Mouse (Mus musculus): ENCODE results near the gene Ptgfr.

Ptgfr gene

GRCm38 (mm10) chr3:151836871-151837680 is at the start of gene Ptgfr:
TSS of gene Ptgfr (minus strand) at chr3:151837630.
- ATAC-seq (ENCODE audit: low TSS enrichment): peak; percentile 77

GRCm38 (mm10) chr3:151883881-151884280 is 46.5 kb upstream of the Ptgfr start:
- ATAC-seq (ENCODE audit: low TSS enrichment): no peak

- ATAC-seq (ENCODE audit: low TSS enrichment): no peak
Observed at GRCm38 (mm10) chr3:151879981-151880380, 42.6 kb upstream of the Ptgfr start.

GRCm38 (mm10) chr3:151868970-151869369 is 31.5 kb upstream of the Ptgfr start:
- ATAC-seq (ENCODE audit: low TSS enrichment): no peak

GRCm38 (mm10) chr3:151851344-151851743 is 13.9 kb upstream of the Ptgfr start:
- ATAC-seq (ENCODE audit: low TSS enrichment): no peak

- ATAC-seq (ENCODE audit: low TSS enrichment): no peak
Observed at GRCm38 (mm10) chr3:151850621-151851020, 13.2 kb upstream of the Ptgfr start.

- no peak for ATAC-seq (ENCODE audit: low TSS enrichment)
Observed at GRCm38 (mm10) chr3:151846292-151846691, 8.9 kb upstream of the Ptgfr start.

GRCm38 (mm10) chr3:151844361-151845154 is 7.1 kb upstream of the Ptgfr start:
- no peak; the same call in 1 of the 2 replicates for ATAC-seq (ENCODE audit: low TSS enrichment)

- no peak for ATAC-seq (ENCODE audit: low TSS enrichment)
Observed at GRCm38 (mm10) chr3:151840688-151841087, 3.3 kb upstream of the Ptgfr start.

- ATAC-seq (ENCODE audit: low TSS enrichment): no peak
Observed at GRCm38 (mm10) chr3:151838372-151838771, 942 bp upstream of the Ptgfr start.

GRCm38 (mm10) chr3:151837749-151838148 is 319 bp upstream of the Ptgfr start:
- 0 out of 2 replicates have a peak, but pooled peaks have one; percentile 15 for ATAC-seq (ENCODE audit: low TSS enrichment)

GRCm38 (mm10) chr3:151836451-151836850 is 979 bp downstream of the Ptgfr start:
- ATAC-seq (ENCODE audit: low TSS enrichment): no peak

- no peak for ATAC-seq (ENCODE audit: low TSS enrichment)
Observed at GRCm38 (mm10) chr3:151835831-151836230, 1.6 kb downstream of the Ptgfr start.

- no peak for ATAC-seq (ENCODE audit: low TSS enrichment)
Observed at GRCm38 (mm10) chr3:151827950-151828610, 9.3 kb downstream of the Ptgfr start.

GRCm38 (mm10) chr3:151819811-151820210 is 17.6 kb downstream of the Ptgfr start:
- no peak for ATAC-seq (ENCODE audit: low TSS enrichment)

- ATAC-seq (ENCODE audit: low TSS enrichment): no peak
Observed at GRCm38 (mm10) chr3:151818265-151818664, 19.2 kb downstream of the Ptgfr start.

- ATAC-seq (ENCODE audit: low TSS enrichment): no peak
Observed at GRCm38 (mm10) chr3:151808613-151809012, 28.8 kb downstream of the Ptgfr start.

GRCm38 (mm10) chr3:151788622-151789021 is 48.8 kb downstream of the Ptgfr start:
- ATAC-seq (ENCODE audit: low TSS enrichment): no peak

- ATAC-seq (ENCODE audit: low TSS enrichment): peak; percentile 90
Observed at GRCm38 (mm10) chr3:151775089-151775488, 62.3 kb downstream of the Ptgfr start.

GRCm38 (mm10) chr3:151771074-151771473 is 66.4 kb downstream of the Ptgfr start:
- peak; percentile 93 for ATAC-seq (ENCODE audit: low TSS enrichment)

- ATAC-seq (ENCODE audit: low TSS enrichment): no peak
Observed at GRCm38 (mm10) chr3:151749737-151750136, 87.7 kb downstream of the Ptgfr start, which contains the start of gene Ifi44. TSS of gene Ifi44 (minus strand) at chr3:151749960.

- no peak for ATAC-seq (ENCODE audit: low TSS enrichment)
Observed at GRCm38 (mm10) chr3:151748514-151748913, 88.9 kb downstream of the Ptgfr start.

Data from frontal cortex, adult (tissue).